ENCODE assay signal across 11 mouse cellular contexts in genomic region chr1:151766976-151767654, GRCm38 (mm10). TPM values are rescaled to one million over a fixed set of nuclear protein-coding genes. Genes with fewer than 3 reads are reported as not detected.
DNase-seq lines count a peak whose midpoint lies in the region; ATAC-seq and TF ChIP-seq lines count a peak whose summit lies in the region.
"Had no signal": no experiment of that assay in that cellular context is flagged by ENCODE, and none has a peak within 500 bp of the region (broad histone marks: within the 10 kb centered on the region; RNA-seq: fewer than 3 reads in every experiment).

No protein-coding gene starts in this region.

- no peaks in the 10 kb centered on the region for H3K27me3 ChIP-seq in kidney, postnatal 0 days (ENCODE audit: insufficient read depth, low read length)
- H3K27me3 ChIP-seq in kidney, embryonic 15.5 days, result no peaks in the 10 kb centered on the region
- H3K27me3 ChIP-seq in ES-Bruce4 (ENCODE audit: control insufficient read depth, insufficient read depth, low read length, poor library complexity, severe bottlenecking), result no peaks in the 10 kb centered on the region
- H3K27me3 ChIP-seq: limb, embryonic 15.5 days; midbrain, embryonic 12.5 days had no signal

- no peak overlapping the region for H3K9ac ChIP-seq in kidney, postnatal 0 days (ENCODE audit: low read depth, low read length)
- H3K9ac ChIP-seq in kidney, embryonic 15.5 days, result no peak overlapping the region
- H3K9ac ChIP-seq in ES-Bruce4 (ENCODE audit: low read depth, poor library complexity, severe bottlenecking), result no peak overlapping the region
- H3K9ac ChIP-seq: hindbrain, embryonic 14.5 days; limb, embryonic 15.5 days; midbrain, embryonic 12.5 days had no signal

- DNase-seq in kidney, postnatal 0 days (ENCODE audit: low spot score), result no peak
- peak; percentile 67 for DNase-seq in A20 (ENCODE audit: low read depth, low spot score)
- peak; percentile 59 for DNase-seq in induced T-regulatory cell, adult 2 months (ENCODE audit: low read depth)
- DNase-seq in spleen, adult 12 weeks (ENCODE audit: low spot score), result no peak
- no peak for DNase-seq in urinary bladder, adult 18-20 months (ENCODE audit: low spot score in 2 of 2)
- DNase-seq: adrenal gland, postnatal 10 days had no signal

- no peak for ATAC-seq in kidney, postnatal 0 days (replicated peaks; ENCODE audit: low FRiP score, low read depth)
- ATAC-seq in kidney, embryonic 15.5 days (replicated peaks; ENCODE audit: low FRiP score), result no peak

- no peak overlapping the region for H3K4me3 ChIP-seq in kidney, postnatal 0 days (replicated peaks; ENCODE audit: low read depth, low read length)
- H3K4me3 ChIP-seq in kidney, embryonic 15.5 days (replicated peaks), result no peak overlapping the region
- no peak overlapping the region for H3K4me3 ChIP-seq in ES-Bruce4 (ENCODE audit: low read depth, low read length)
- H3K4me3 ChIP-seq: limb, embryonic 15.5 days; midbrain, embryonic 12.5 days had no signal

- TF ChIP-seq POLR2A in ES-Bruce4 (IDR thresholded peaks at IDR 0.05; ENCODE audit: insufficient read depth, low read length), result no peak

- WGBS in kidney, postnatal 0 days, result 75% methylated on average over 3 of the region's 3 CpGs
- 92% methylated on average over 3 of the region's 3 CpGs for WGBS in kidney, embryonic 15.5 days

- H3K27ac ChIP-seq in kidney, postnatal 0 days, result no peak overlapping the region
- no peak overlapping the region for H3K27ac ChIP-seq in kidney, embryonic 15.5 days
- H3K27ac ChIP-seq in ES-Bruce4 (ENCODE audit: insufficient read depth, low read length), result no peak overlapping the region
- H3K27ac ChIP-seq: hindbrain, embryonic 14.5 days; limb, embryonic 15.5 days; midbrain, embryonic 12.5 days had no signal

- TF ChIP-seq EP300 in ES-Bruce4 (IDR thresholded peaks at IDR 0.05; ENCODE audit: insufficient read depth, low read depth, low read length), result no peak

- no peaks in the 10 kb centered on the region for H3K9me3 ChIP-seq in kidney, postnatal 0 days (replicated peaks; ENCODE audit: low read length)
- H3K9me3 ChIP-seq in kidney, embryonic 15.5 days (replicated peaks), result no peaks in the 10 kb centered on the region
- no peaks in the 10 kb centered on the region for H3K9me3 ChIP-seq in ES-Bruce4 (replicated peaks; ENCODE audit: control insufficient read depth, insufficient read depth, low read length, poor library complexity, severe bottlenecking)
- H3K9me3 ChIP-seq: limb, embryonic 15.5 days; midbrain, embryonic 12.5 days had no signal

- H3K4me2 ChIP-seq in kidney, postnatal 0 days (ENCODE audit: low read length), result no peak overlapping the region
- H3K4me2 ChIP-seq in kidney, embryonic 15.5 days, result no peak overlapping the region
- H3K4me2 ChIP-seq: hindbrain, embryonic 14.5 days; limb, embryonic 15.5 days; midbrain, embryonic 12.5 days had no signal

- TF ChIP-seq CTCF in kidney, postnatal 0 days (IDR thresholded peaks at IDR 0.05; ENCODE audit: low read depth), result peak; percentile 33; the same call in 1 of the 2 replicates
- peak; percentile 18 for TF ChIP-seq CTCF in ES-Bruce4 (IDR thresholded peaks at IDR 0.05; ENCODE audit: low read depth, low read length)

- H3K4me1 ChIP-seq in kidney, postnatal 0 days (replicated peaks; ENCODE audit: insufficient read depth, low read length), result no peaks in the 10 kb centered on the region
- no peaks in the 10 kb centered on the region for H3K4me1 ChIP-seq in kidney, embryonic 15.5 days
- H3K4me1 ChIP-seq in ES-Bruce4 (ENCODE audit: control insufficient read depth, insufficient read depth, low read length), result no peaks in the 10 kb centered on the region
- H3K4me1 ChIP-seq: limb, embryonic 15.5 days had no signal

- 0 out of 2 replicates have a peak, but pooled peaks cover 8% of the 10 kb centered on the region for H3K36me3 ChIP-seq in kidney, postnatal 0 days (ENCODE audit: insufficient read depth, low read length)
- peaks cover 20% of the 10 kb centered on the region for H3K36me3 ChIP-seq in kidney, embryonic 15.5 days
- H3K36me3 ChIP-seq in ES-Bruce4 (ENCODE audit: control insufficient read depth, insufficient read depth, low read length, poor library complexity, severe bottlenecking), result peaks cover 2% of the 10 kb centered on the region; the same call in 1 of the 2 replicates

RNA-seq across cellular contexts. Expression of gene Edem3, which starts 11.9 kb away (rescaled TPM):
- polyA plus RNA-seq in kidney, postnatal 0 days (2015; fragmentation: Nextera tagmentation; extraction: Ambion mirVana), result 11.2 and 11.7 TPM in 2 replicates
- 15.7 and 17.2 TPM in 2 replicates for polyA plus RNA-seq in kidney, embryonic 15.5 days (2015; fragmentation: Nextera tagmentation; extraction: Ambion mirVana)
- 19.3 and 22.6 TPM in 2 replicates for polyA plus RNA-seq in ES-Bruce4 (2011; ENCODE audit: insufficient read depth, insufficient read length, low read depth, missing spikeins)

Comparison
In these comparisons a context has a peak if more than half of its experiments do, and no peak if none do; other contexts are left out.
1. DNase-seq: peak in A20 (single experiment) and induced T-regulatory cell, adult 2 months (single experiment); none in kidney, postnatal 0 days (single experiment), spleen, adult 12 weeks (single experiment) and urinary bladder, adult 18-20 months (0 of 2).